Comparison of ENCODE assay signal across 25 mouse cellular contexts in the genomic region with DNA sequence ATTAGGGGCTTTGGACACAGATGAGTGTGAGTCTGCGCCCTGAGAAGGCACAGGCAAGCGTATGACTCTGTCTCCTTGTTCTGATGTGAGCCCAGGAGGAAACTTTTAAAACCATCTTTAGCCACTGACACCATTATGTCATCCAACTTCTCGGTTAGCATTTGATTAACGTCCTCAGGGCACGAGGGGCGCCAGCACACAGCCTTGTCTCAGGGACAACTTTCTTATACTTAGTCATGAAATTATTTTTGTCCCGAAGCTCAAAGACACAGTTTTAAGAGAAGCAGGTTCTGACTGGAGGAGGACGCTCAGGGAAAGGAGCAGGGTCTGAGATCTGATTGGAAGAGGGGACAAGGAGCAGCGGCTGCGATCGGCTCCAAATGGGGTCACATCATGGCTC. TPM values are rescaled to one million over a fixed set of nuclear protein-coding genes. Genes with fewer than 3 reads are reported as not detected.
DNase-seq lines count a peak whose midpoint lies in the region; ATAC-seq and TF ChIP-seq lines count a peak whose summit lies in the region.
"Had no signal": no experiment of that assay in that cellular context is flagged by ENCODE, and none has a peak within 500 bp of the region (broad histone marks: within the 10 kb centered on the region; RNA-seq: fewer than 3 reads in every experiment).

No protein-coding gene starts in this region.

- no peak overlapping the region for H3K9ac ChIP-seq in kidney, embryonic 15.5 days
- H3K9ac ChIP-seq in liver, embryonic 16.5 days (ENCODE audit: low read depth, low read length) = no peak overlapping the region
- H3K9ac ChIP-seq in lung, postnatal 0 days (replicated peaks; ENCODE audit: low read depth) = no peak overlapping the region
- H3K9ac ChIP-seq: embryonic facial prominence, embryonic 15.5 days; hindbrain, embryonic 13.5 days; limb, embryonic 13.5 days; midbrain, embryonic 13.5 days had no signal

- H3K27me3 ChIP-seq in kidney, adult 2 months (replicated peaks; ENCODE audit: control insufficient read depth, insufficient read depth, low read length) = no peaks in the 10 kb centered on the region
- H3K27me3 ChIP-seq in kidney, embryonic 15.5 days = no peaks in the 10 kb centered on the region
- H3K27me3 ChIP-seq in liver, embryonic 16.5 days (ENCODE audit: control insufficient read depth, insufficient read depth, low read depth, low read length) = no peaks in the 10 kb centered on the region
- no peaks in the 10 kb centered on the region for H3K27me3 ChIP-seq in lung, postnatal 0 days (replicated peaks; ENCODE audit: insufficient read depth, low read length)
- H3K27me3 ChIP-seq: embryonic facial prominence, embryonic 15.5 days; hindbrain, embryonic 13.5 days; limb, embryonic 13.5 days; midbrain, embryonic 13.5 days had no signal

- TF ChIP-seq POLR2A in kidney, adult 2 months (IDR thresholded peaks at IDR 0.05; ENCODE audit: low read depth, low read length) = no peak
- TF ChIP-seq POLR2A in bone marrow, adult 2 months (IDR thresholded peaks at IDR 0.05; ENCODE audit: borderline replicate concordance, control insufficient read depth, low read depth, low read length) = no peak

- no peak for TF ChIP-seq CTCF in kidney, adult 2 months (conservative IDR thresholded peaks at IDR 0.05; ENCODE audit: insufficient read depth, insufficient read length, low read depth, low read length)
- no peak for TF ChIP-seq CTCF in bone marrow, adult 2 months (IDR thresholded peaks at IDR 0.05; ENCODE audit: control insufficient read depth, insufficient read depth, low read length)
- TF ChIP-seq CTCF in lung, postnatal 0 days (IDR thresholded peaks at IDR 0.05) = no peak

- peak; percentile 30 for DNase-seq in kidney, adult 2 months
- DNase-seq in adrenal gland, adult 2 months = peak; percentile 84
- DNase-seq in lung, postnatal 0 days (ENCODE audit: low spot score) = no peak
- no peak for DNase-seq in embryo, embryonic 10 days (ENCODE audit: low spot score)
- DNase-seq in B cell, adult 2 months = no peak
- DNase-seq: cerebellum, adult 2 months; cerebellum, postnatal 25 days; gastrocnemius, postnatal 14 days; kidney, adult 18-20 months; kidney, postnatal 14 days; lung, postnatal 14 days; retina, postnatal 1 day; spleen, adult 18-20 months had no signal

- no peak for ATAC-seq in kidney, embryonic 15.5 days (replicated peaks; ENCODE audit: low FRiP score)
- no peak for ATAC-seq in liver, embryonic 16.5 days (ENCODE audit: low read depth)
- no peak for ATAC-seq in lung, postnatal 0 days
- ATAC-seq: CD4-positive, CD25-positive, alpha-beta regulatory T cell, adult 4 months; forebrain, embryonic 16.5 days; inflammation-experienced regulatory T-cells, adult 6 months; midbrain, embryonic 13.5 days had no signal

- 61% methylated on average over 11 of the region's 11 CpGs for WGBS in kidney, adult 2 months
- WGBS in kidney, embryonic 15.5 days = 64% methylated on average over 11 of the region's 11 CpGs
- 40% methylated on average over 11 of the region's 11 CpGs for WGBS in bone marrow, adult 2 months
- WGBS in liver, embryonic 16.5 days (ENCODE audit: insufficient replicate concordance) = 62% methylated on average over 11 of the region's 11 CpGs
- WGBS in lung, postnatal 0 days = 73% methylated on average over 11 of the region's 11 CpGs

- no peak overlapping the region for H3K4me2 ChIP-seq in kidney, embryonic 15.5 days
- H3K4me2 ChIP-seq in liver, embryonic 16.5 days (ENCODE audit: low read depth, low read length) = peak overlapping the region; percentile 17; the same call in 1 of the 2 replicates
- no peak overlapping the region for H3K4me2 ChIP-seq in lung, postnatal 0 days (replicated peaks; ENCODE audit: low read depth, low read length)
- H3K4me2 ChIP-seq: embryonic facial prominence, embryonic 15.5 days; hindbrain, embryonic 13.5 days; limb, embryonic 13.5 days; midbrain, embryonic 13.5 days had no signal

- peaks cover 6% of the 10 kb centered on the region for H3K4me1 ChIP-seq in kidney, adult 2 months (ENCODE audit: control insufficient read depth, insufficient read depth, low read length)
- no peaks in the 10 kb centered on the region for H3K4me1 ChIP-seq in kidney, embryonic 15.5 days
- H3K4me1 ChIP-seq in bone marrow, adult 2 months (ENCODE audit: control insufficient read depth, insufficient read depth, low read length) = peaks cover 9% of the 10 kb centered on the region; the same call in 1 of the 2 replicates
- no peaks in the 10 kb centered on the region; the same call in 1 of the 2 replicates for H3K4me1 ChIP-seq in liver, embryonic 16.5 days (ENCODE audit: control insufficient read depth, low read depth, low read length)
- H3K4me1 ChIP-seq in lung, postnatal 0 days (ENCODE audit: insufficient read depth, low read depth, low read length) = no peaks in the 10 kb centered on the region
- H3K4me1 ChIP-seq: embryonic facial prominence, embryonic 15.5 days; hindbrain, embryonic 13.5 days; midbrain, embryonic 13.5 days had no signal

- TF ChIP-seq EP300 in lung, postnatal 0 days (IDR thresholded peaks at IDR 0.05) = no peak

- no peaks in the 10 kb centered on the region for H3K36me3 ChIP-seq in kidney, adult 2 months (ENCODE audit: control insufficient read depth, insufficient read depth, low read length)
- no peaks in the 10 kb centered on the region for H3K36me3 ChIP-seq in kidney, embryonic 15.5 days
- H3K36me3 ChIP-seq in liver, embryonic 16.5 days (ENCODE audit: control insufficient read depth, insufficient read depth) = no peaks in the 10 kb centered on the region
- H3K36me3 ChIP-seq in lung, postnatal 0 days (ENCODE audit: insufficient read depth, low read length) = no peaks in the 10 kb centered on the region
- H3K36me3 ChIP-seq: embryonic facial prominence, embryonic 15.5 days; hindbrain, embryonic 13.5 days; limb, embryonic 13.5 days; midbrain, embryonic 13.5 days had no signal

- no peak overlapping the region for H3K4me3 ChIP-seq in kidney, adult 2 months (ENCODE audit: insufficient read depth, low read depth, low read length)
- H3K4me3 ChIP-seq in kidney, embryonic 15.5 days (replicated peaks) = no peak overlapping the region
- H3K4me3 ChIP-seq in bone marrow, adult 2 months (replicated peaks; ENCODE audit: control insufficient read depth, low read depth, low read length) = no peak overlapping the region
- no peak overlapping the region for H3K4me3 ChIP-seq in liver, embryonic 16.5 days (ENCODE audit: low read depth, low read length)
- no peak overlapping the region for H3K4me3 ChIP-seq in lung, postnatal 0 days (ENCODE audit: low read depth, low read length)
- H3K4me3 ChIP-seq: embryonic facial prominence, embryonic 15.5 days; heart, adult 2 months; hindbrain, embryonic 13.5 days; limb, embryonic 13.5 days; midbrain, embryonic 13.5 days had no signal

- H3K9me3 ChIP-seq in kidney, embryonic 15.5 days (replicated peaks) = no peaks in the 10 kb centered on the region
- no peaks in the 10 kb centered on the region for H3K9me3 ChIP-seq in liver, embryonic 16.5 days (replicated peaks; ENCODE audit: control insufficient read depth, low read length)
- H3K9me3 ChIP-seq in lung, postnatal 0 days (ENCODE audit: low read length) = no peaks in the 10 kb centered on the region
- H3K9me3 ChIP-seq: embryonic facial prominence, embryonic 15.5 days; hindbrain, embryonic 13.5 days; limb, embryonic 13.5 days; midbrain, embryonic 13.5 days had no signal

- no peak overlapping the region for H3K27ac ChIP-seq in kidney, adult 2 months (ENCODE audit: insufficient read depth, low read depth, low read length)
- no peak overlapping the region for H3K27ac ChIP-seq in kidney, embryonic 15.5 days
- peak overlapping the region; percentile 38; the same call in 1 of the 2 replicates for H3K27ac ChIP-seq in bone marrow, adult 2 months (ENCODE audit: control insufficient read depth, insufficient read depth, low read depth, low read length, poor library complexity)
- 0 out of 2 replicates have a peak overlapping the region, but pooled peaks have one; percentile 9 for H3K27ac ChIP-seq in liver, embryonic 16.5 days (ENCODE audit: low read length)
- H3K27ac ChIP-seq in lung, postnatal 0 days (ENCODE audit: low read length) = no peak overlapping the region
- H3K27ac ChIP-seq: embryonic facial prominence, embryonic 15.5 days; heart, adult 2 months; hindbrain, embryonic 13.5 days; limb, embryonic 13.5 days; midbrain, embryonic 13.5 days had no signal

RNA-seq across cellular contexts. Expression of a gene that starts 23.8 kb away (rescaled TPM):
- 25.1 and 30.3 TPM in 2 replicates for polyA plus RNA-seq in kidney, adult 2 months (2012; rRNA removed)
- polyA plus RNA-seq in kidney, embryonic 15.5 days (2015; fragmentation: Nextera tagmentation; extraction: Ambion mirVana) = 16.4 and 17.2 TPM in 2 replicates
- 10 to 100 TPM; 20.5 to 32.2 TPM for total RNA-seq in adrenal gland, adult 2 months (2021)
- 19.8 and 21.4 TPM in 2 replicates for polyA plus RNA-seq in adrenal gland, adult 2 months (2012; rRNA removed)
- polyA plus RNA-seq in bone marrow, adult 2 months (2011; ENCODE audit: insufficient read depth, insufficient read length, low replicate concordance, missing spikeins) = 4.5 and 18.2 TPM in 2 replicates
- 9.3 and 10.1 TPM in 2 replicates for polyA plus RNA-seq in liver, embryonic 16.5 days (2015; fragmentation: Nextera tagmentation; extraction: Ambion mirVana)
- 6.7 and 6.9 TPM in 2 replicates for polyA plus RNA-seq in lung, postnatal 0 days (2015; fragmentation: Nextera tagmentation; extraction: Ambion mirVana)

RNA-seq across cellular contexts. Expression of a gene that starts 26.5 kb away (rescaled TPM):
- polyA plus RNA-seq in kidney, adult 2 months (2012; rRNA removed) = 62.0 and 65.9 TPM in 2 replicates
- 16.5 and 18.5 TPM in 2 replicates for polyA plus RNA-seq in kidney, embryonic 15.5 days (2015; fragmentation: Nextera tagmentation; extraction: Ambion mirVana)
- total RNA-seq in adrenal gland, adult 2 months (2021) = 1 to 10 TPM; 2.8 to 5.3 TPM
- polyA plus RNA-seq in adrenal gland, adult 2 months (2012; rRNA removed) = 5.5 and 8.1 TPM in 2 replicates
- polyA plus RNA-seq in bone marrow, adult 2 months (2011; ENCODE audit: insufficient read depth, insufficient read length, low replicate concordance, missing spikeins) = 3.1 TPM in 2 replicates
- polyA plus RNA-seq in liver, embryonic 16.5 days (2015; fragmentation: Nextera tagmentation; extraction: Ambion mirVana) = 42.6 and 49.8 TPM in 2 replicates
- polyA plus RNA-seq in lung, postnatal 0 days (2015; fragmentation: Nextera tagmentation; extraction: Ambion mirVana) = 4.2 TPM in 2 replicates
- total RNA-seq: monocyte, adult 5-6 weeks had no signal

Comparison
In these comparisons a context has a peak if more than half of its experiments do, and no peak if none do; other contexts are left out.
1. DNase-seq: peak in kidney, adult 2 months (single experiment) and adrenal gland, adult 2 months (single experiment); none in lung, postnatal 0 days (single experiment), embryo, embryonic 10 days (single experiment) and B cell, adult 2 months (0 of 2).
2. H3K27ac ChIP-seq: peak in bone marrow, adult 2 months (single experiment) and liver, embryonic 16.5 days (single experiment); none in kidney, adult 2 months (single experiment), kidney, embryonic 15.5 days (single experiment) and lung, postnatal 0 days (single experiment).